Mouse (Mus musculus): ENCODE results near the gene Zkscan5.
"Not testable (repeated sequence)": the region's sequence is repeated elsewhere in the genome, so short reads cannot be mapped to it uniquely, and the experiment has no call there.

GRCm38 (mm10) chr5:145208391-145208790, 4.0 kb downstream of the Zkscan5 start:
- TF ChIP-seq CTCF (IDR thresholded peaks at IDR 0.05; ENCODE audit: control insufficient read depth, insufficient read depth, insufficient read length); CEBPB (IDR thresholded peaks at IDR 0.05; ENCODE audit: low read depth); USF1 (IDR thresholded peaks at IDR 0.05; ENCODE audit: low read depth); MAX (IDR thresholded peaks at IDR 0.05); MYOD1 (IDR thresholded peaks at IDR 0.05; ENCODE audit: control insufficient read depth, insufficient read length, low read depth); FOSL1 (IDR thresholded peaks at IDR 0.05; ENCODE audit: insufficient read depth, low read length, poor library complexity, severe bottlenecking): not testable (repeated sequence)

Measured in C2C12 (cell line).